Mouse (Mus musculus) retina, embryonic 14.5 days (tissue): ENCODE measurements around the gene Noxa1.
A peak's percentile ranks its signal among the peaks of the same experiment; 100 is the strongest.

Source experiments
- DNase-seq: peaks from one replicate; pipeline ENCODE4 v3.0.0-alpha.2; 2015; ENCODE audit warnings: low spot score

The Noxa1 gene

DNA sequence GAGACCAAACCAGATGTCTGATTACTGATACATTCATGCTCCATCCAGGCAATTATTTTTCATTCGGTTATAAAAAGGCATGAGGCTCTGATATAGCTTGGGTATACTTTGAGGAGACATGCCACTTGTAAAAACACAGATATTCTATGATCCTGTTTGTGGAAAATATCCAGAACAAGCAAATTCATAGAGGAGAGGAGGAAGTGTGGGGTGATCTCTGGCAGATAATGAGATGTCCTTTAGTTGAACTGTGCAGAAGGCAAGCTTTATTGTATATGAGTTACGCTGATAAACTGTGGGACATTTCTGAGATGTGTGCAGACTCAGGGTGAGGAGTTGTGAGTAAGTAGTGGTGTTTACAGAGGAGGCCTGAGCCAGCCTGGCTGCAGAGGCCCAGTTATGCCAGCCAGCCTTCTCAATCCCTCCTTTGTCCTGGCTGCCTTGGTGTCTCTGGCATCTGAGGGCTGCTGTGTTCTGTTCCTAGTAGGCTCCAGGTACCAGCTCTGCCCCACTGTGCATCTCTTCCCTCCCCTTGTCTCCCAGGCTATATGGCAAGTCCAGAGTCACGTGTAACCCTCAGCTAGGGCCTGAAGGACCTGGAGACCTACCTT, 3.2 kb upstream of the Noxa1 start:
- DNase-seq = no peak

- DNase-seq = no peak
Observed at GRCm38 (mm10) chr2:25094785-25095108, 202 bp downstream of the Noxa1 start.

DNA sequence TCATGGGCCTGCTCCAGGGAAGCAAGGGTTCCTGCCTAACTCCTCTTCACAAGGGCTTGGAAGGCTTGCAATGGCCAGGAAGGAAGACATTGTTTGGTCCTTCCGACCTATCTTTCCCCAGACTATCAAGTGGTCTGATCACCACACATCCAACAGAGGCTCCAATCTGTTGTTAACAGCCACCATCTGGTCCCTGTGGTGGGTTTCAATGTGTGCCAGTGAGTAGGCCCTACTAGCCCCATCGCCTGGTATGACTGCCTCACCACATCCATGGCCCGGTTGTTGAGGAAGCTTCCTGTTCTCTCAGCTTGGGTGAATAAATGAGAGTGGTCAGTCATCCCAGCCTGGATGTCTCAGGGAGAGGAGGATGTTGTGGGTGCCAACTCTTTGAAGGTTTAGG, 6.3 kb downstream of the Noxa1 start:
- no peak for DNase-seq

- no peak for DNase-seq
Observed at GRCm38 (mm10) chr2:25087842-25088241, 7.1 kb downstream of the Noxa1 start.

- DNase-seq = no peak
Observed at GRCm38 (mm10) chr2:25085571-25085970, 9.4 kb downstream of the Noxa1 start.

- no peak for DNase-seq
Observed at GRCm38 (mm10) chr2:25083697-25084096, 11.3 kb downstream of the Noxa1 start.

DNA sequence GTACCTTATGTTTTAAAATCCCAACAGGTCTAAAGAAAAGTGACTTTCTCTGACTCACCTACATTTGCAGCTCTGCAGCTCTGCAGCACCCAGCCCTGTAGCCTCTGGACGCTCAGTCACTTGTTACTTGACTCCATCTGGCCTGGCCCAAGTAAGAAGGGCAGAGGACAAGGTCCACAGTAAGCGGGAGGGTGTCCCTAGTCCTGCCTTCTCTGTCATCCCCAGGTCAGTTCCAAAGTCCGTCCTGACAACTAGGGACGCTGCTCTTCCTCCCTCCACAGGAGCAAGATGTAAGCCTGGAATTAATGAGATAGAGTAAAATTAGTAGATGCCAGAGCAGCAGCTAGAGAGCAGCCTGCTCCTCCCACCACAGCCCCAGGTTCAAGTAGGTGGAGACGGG, 14.9 kb downstream of the Noxa1 start, which contains the start of gene Entpd8:
Gene Entpd8 (plus strand): TSS at position 229 of the 400 bp plus-strand sequence.
- DNase-seq = no peak

DNA sequence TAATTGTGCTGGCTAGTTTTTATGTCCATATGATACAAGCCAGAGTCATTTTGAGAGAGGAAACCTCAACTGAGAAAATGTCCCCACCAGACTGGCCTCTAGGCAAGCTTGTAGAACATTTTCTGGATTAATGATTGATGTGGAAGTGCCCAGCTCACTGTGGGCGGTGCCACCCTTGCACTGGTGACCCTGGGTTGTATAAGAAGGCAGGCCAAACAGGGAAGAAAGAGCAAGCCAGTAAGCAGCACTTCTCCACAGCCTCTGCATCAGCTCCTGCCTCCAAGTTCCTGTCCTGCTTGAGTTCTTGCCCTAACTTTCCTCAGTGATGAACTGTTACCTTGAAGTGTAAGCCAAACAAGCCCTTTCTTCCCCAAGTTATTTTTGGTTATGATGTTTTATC, 16.0 kb downstream of the Noxa1 start:
- no peak for DNase-seq

DNA sequence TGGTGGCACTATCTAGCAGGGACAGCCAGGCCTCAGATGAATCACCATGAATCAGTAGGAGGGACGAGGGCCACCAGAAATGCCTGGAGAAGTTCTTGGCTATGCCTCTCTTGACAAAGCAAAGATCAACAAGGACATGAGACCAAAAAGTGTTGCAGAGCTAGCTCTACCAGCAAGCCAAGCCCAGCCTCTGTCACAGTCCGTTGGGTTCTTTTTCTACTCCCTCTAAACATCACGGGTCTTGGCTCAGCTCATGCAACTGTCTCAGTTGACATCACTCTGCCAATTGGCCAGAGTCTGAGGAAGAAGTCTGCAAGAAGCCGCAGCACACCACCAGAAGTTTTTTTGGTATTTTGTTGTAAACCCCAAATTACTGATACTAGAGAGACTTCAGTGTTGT, 19.4 kb downstream of the Noxa1 start:
- no peak for DNase-seq

GRCm38 (mm10) chr2:25072398-25072797, 22.6 kb downstream of the Noxa1 start:
- DNase-seq = no peak

DNA sequence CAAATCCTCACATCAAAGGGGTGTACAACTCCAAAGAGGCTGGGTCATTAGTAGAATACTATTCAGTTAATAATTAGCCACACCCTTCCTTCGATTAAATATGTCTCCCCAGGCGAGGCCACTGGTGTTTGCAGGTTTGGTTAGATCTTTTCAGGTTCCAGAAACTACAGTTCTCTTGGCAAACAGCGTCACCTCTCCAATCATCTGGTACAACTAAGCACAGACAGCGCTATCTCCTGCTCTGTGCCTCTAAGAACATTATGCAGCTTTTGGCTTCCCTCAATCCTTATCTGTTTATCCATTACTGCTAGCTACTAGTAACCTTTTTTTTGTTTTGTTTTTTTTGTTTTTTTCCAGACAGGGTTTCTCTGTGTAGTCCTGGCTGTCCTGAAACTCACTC, 25.4 kb downstream of the Noxa1 start:
- DNase-seq = no peak

GRCm38 (mm10) chr2:25066552-25066951, 28.4 kb downstream of the Noxa1 start:
- DNase-seq = no peak

DNA sequence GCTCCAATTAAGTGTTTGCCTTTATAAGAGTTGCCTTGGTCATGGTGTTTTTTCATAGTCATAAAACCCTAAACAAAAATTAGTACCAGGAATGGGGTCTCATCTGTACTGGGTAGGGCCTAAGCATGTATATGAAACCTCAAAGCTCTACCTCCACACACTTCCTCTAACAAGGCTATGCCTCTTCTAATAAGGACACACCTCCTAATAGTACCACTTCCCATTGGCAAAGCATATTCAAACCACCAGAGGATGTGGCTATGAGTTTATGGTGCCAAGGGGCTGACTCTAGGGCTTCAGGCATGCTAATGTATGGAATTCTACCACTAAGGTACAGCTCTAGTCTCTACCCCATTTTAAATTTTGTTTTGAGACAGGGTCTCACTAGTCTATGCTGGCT, 29.4 kb downstream of the Noxa1 start:
- DNase-seq = no peak

GRCm38 (mm10) chr2:25064285-25064684, 30.7 kb downstream of the Noxa1 start:
- no peak for DNase-seq

DNA sequence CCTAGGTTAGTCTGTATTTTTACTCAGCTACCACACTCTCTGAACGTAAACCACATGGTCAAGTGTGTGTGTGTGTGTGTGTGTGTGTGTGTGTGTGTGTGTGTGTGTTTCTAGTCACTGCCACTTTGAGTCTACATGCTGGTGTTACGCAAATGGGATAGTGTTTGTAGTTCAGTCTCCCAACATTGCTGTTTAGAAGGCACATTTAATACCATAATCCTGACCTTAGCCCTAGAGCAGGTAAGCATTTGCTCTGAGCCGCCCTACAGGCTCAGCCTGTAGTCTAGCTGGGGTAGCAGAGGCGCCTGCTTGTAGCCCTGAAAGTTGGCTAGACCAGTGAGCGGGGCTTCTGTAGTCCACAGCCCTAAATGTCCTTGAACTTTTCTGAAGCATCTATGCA, 31.4 kb downstream of the Noxa1 start:
- no peak for DNase-seq

GRCm38 (mm10) chr2:25058926-25059325, 36.0 kb downstream of the Noxa1 start:
- DNase-seq = no peak

DNA sequence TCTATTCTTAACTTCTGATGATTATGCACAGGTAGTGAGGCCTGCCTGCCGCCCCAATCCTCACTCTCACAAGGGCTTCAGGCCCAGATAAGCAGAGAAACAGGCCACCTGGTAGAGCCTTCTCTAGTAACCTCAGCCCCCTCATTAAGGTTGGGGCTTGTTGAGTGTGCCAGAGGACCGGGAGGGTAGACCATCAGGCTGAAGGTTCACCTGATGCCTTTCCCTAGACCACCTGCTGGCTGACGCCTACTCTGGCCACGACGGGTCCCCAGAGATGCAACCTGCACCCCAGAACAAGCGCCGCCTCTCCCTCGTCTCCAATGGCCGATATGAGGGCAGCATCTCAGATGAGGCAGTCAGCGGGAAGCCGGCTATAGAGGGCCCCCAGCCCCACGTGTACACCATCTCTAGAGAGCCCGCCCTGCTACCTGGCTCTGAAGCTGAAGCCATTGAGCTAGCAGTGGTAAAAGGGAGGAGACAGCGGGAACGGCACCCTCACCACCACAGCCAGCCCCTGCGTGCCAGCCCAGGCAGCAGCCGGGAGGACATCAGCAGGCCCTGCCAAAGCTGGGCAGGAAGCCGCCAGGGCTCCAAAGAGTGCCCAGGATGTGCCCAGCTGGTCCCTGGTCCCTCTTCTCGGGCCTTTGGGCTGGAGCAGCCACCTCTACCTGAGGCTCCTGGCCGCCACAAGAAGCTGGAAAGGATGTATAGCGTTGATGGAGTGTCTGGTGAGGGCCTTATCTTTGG, 39.4 kb downstream of the Noxa1 start:
- DNase-seq = no peak

GRCm38 (mm10) chr2:25055068-25055405, 39.9 kb downstream of the Noxa1 start:
- DNase-seq = peak; percentile 10

- peak; percentile 88 for DNase-seq
Observed at GRCm38 (mm10) chr2:25054221-25055067, 40.5 kb downstream of the Noxa1 start, which contains the start of gene Nsmf. TSS of gene Nsmf (plus strand) at chr2:25054355.

DNA sequence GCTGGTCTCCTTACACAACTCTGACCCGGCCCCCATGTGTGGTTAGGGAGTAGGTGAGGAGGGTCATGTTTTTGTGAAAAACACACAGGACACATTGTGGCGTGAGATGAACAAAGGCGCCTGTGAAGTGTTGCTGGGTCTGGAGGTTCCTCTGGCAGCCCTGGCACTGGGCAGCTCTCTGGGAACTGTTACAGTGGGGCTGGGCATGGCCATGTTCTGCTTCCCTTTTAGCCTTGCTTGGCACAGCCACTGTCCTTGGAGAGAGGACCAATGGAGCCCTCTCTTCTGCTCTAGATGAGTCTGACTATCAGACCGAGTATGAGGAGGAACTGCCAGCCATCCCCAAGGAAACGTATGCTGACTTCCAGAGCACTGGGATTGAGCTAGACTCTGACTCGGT, 41.8 kb downstream of the Noxa1 start:
- DNase-seq = no peak

- no peak for DNase-seq
Observed at GRCm38 (mm10) chr2:25051450-25051849, 43.5 kb downstream of the Noxa1 start.

DNA sequence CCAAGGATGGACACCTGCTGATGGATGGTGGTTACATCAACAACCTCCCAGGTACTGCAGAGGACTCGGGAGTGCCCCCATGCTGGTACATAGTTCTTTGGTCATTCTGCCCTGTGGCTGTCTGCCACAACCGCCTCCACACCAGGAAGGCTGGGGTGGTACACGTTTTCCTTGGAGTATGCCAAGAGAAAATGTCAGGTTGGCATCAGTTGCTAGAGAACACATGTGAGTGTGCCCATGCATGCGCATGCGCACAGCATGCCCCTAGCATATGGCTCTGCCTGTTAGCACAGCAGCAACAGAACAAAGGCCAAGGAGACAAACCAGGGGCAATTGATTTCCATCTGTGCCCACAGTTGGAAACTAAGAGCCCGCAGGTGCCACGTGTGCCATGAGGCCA, 44.0 kb downstream of the Noxa1 start:
- DNase-seq = no peak

GRCm38 (mm10) chr2:25040089-25040488, 54.9 kb downstream of the Noxa1 start:
- DNase-seq = no peak
